Mouse (Mus musculus): Measurements from ENCODE around the gene Ccdc174. TPM values are rescaled to one million over a fixed set of nuclear protein-coding genes. Genes with fewer than 3 reads are reported as not detected.
A peak's percentile ranks its signal among the peaks of the same experiment; 100 is the strongest.

Gene Ccdc174
- polyA plus RNA-seq (2016; fragmentation: Nextera tagmentation; extraction: Ambion mirVana), result 36.2 and 38.3 TPM in 2 replicates

DNA sequence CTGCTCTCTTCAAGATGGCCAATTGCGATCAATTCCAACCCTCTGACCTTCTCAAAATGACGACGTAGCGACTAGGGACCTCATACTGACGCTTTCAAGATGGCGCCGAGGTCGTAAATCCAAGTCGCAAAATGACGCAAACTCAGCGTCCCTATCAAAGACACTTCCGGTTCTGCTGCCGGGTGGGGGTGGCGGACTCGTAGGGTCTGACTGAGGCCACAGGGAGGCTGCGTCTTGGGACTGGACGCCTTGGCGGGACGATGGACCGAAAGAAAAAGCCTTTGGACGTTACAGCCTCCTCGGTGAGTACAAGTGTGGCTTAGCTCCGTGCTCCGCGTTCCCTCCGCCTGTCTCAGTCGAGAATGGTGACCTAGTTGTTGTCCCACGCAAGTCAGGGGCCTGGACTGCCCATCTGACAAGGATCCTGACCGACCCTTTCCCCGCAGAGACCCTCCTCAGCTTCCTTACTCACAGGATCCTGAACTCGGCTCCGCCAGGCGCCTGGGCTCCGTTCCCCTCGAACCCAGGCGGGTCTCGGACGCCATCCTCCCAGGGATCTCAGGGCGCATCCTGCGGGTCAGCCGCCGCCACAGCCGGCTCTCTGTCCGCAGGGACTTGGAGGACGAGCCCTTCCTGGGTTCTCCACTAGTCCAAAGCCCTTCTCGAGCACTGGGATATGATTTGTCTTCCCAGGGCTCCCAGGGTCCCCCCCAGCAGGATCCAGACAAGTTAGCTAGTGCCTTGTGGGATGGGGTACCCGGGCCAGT lies at the start of gene Ccdc174:
TSS of gene Ccdc174 (plus strand) at position 169 of the 767 bp plus-strand sequence.
- H3K36me3 ChIP-seq (replicated peaks), result peaks cover 25% of the 10 kb centered on the region
- H3K4me3 ChIP-seq, result peak within 1 kb of the TSS; percentile 96
- H3K27me3 ChIP-seq (replicated peaks; ENCODE audit: low read depth, poor library complexity, severe bottlenecking), result peaks cover 13% of the 10 kb centered on the region; the same call in 1 of the 2 replicates
- peaks cover 14% of the 10 kb centered on the region for H3K4me1 ChIP-seq
- no peaks in the 10 kb centered on the region for H3K9me3 ChIP-seq
- H3K27ac ChIP-seq (replicated peaks), result peak within 1 kb of the TSS; percentile 88
- peak; percentile 94 for DNase-seq (ENCODE audit: low spot score)
- WGBS, result under 1% methylated on average over 47 of the region's 47 CpGs

DNA sequence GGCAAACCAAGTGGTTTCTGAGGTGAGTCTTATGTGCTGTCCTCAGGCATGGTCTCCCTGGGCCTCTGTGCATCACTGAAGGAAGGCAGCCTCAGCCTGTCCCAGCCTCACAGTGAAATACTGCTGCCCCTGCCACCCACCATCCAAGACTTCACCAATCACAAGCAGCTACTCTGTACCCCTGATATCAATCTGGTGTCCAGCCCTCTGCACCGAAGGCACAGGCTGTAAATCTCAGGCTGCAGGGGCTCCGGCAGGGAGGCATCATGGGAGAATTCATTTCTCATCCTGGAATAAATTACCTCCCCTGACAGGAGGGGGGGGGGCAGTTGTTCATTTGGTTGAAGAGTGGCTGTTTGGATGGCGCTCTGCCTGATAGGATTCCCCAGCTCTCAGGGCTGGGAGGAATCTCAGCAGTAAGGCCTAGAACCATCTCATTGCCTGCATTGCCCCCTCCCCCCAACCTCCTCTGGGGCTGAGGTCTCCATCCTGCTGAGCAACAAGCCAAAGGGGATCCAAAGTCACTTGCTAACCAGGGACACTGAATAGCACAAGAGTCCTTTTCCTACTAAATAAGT lies 44.9 kb upstream of the Ccdc174 start:
- Histone ChIP-seq H3K9me3 (no peaks in the 10 kb centered on the region), H3K27ac (replicated peaks) (no peak overlapping the region), H3K4me1 (no peaks in the 10 kb centered on the region), H3K36me3 (replicated peaks) (no peaks in the 10 kb centered on the region), H3K4me3 (no peak overlapping the region), H3K27me3 (replicated peaks; ENCODE audit: low read depth, poor library complexity, severe bottlenecking) (peaks cover 7% of the 10 kb centered on the region; the same call in 1 of the 2 replicates)
- DNase-seq (ENCODE audit: low spot score), result no peak
- 75% methylated on average over 3 of the region's 3 CpGs for WGBS

DNA sequence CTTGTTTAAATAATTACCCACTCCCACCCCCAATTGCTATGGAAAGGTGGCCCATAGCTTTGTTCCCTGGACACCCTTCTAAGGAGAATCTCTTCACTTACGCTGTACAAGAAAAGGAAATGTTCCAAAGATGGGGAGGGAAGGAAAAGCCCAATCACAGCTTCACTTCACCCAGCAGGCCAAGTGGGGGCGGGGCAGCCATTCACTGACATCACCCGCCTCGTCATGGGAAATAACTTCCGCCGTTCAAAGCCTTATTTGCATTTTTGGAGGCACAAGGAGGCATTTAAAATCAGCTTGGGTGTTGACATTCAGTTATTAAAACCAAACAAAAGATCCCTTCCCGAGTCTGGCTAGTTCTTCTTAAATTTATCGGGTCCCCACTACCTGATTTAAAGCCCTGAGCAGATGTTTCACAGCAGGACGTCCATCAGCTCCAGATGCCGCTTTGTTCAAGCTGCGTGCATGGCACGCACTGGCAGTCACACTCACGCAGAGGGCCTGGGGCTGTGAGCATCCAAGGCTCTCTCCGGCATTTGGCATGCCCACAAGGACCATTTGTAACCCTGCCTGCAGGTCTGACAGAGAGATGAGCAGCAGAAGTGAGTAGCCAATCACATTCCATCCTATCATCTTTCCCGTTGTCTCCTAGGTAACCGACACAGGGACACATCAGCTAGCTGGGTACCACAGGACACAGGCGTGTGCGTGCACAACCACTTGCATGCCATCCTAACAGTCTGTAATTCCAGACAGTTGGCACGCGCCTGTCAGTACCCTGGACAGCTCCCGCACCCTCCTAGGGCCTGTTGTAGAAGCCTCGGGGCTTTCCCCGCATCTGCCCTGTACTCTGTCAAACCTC lies 38.6 kb upstream of the Ccdc174 start:
- peak; percentile 83 for DNase-seq (ENCODE audit: low spot score)
- 11% methylated on average over 23 of the region's 23 CpGs for WGBS
- peaks cover 19% of the 10 kb centered on the region for H3K4me1 ChIP-seq
- H3K9me3 ChIP-seq, result no peaks in the 10 kb centered on the region
- peaks cover 59% of the 10 kb centered on the region for H3K27me3 ChIP-seq (replicated peaks; ENCODE audit: low read depth, poor library complexity, severe bottlenecking)
- H3K4me3 ChIP-seq, result no peak overlapping the region
- H3K27ac ChIP-seq (replicated peaks), result no peak overlapping the region
- no peaks in the 10 kb centered on the region for H3K36me3 ChIP-seq (replicated peaks)

DNA sequence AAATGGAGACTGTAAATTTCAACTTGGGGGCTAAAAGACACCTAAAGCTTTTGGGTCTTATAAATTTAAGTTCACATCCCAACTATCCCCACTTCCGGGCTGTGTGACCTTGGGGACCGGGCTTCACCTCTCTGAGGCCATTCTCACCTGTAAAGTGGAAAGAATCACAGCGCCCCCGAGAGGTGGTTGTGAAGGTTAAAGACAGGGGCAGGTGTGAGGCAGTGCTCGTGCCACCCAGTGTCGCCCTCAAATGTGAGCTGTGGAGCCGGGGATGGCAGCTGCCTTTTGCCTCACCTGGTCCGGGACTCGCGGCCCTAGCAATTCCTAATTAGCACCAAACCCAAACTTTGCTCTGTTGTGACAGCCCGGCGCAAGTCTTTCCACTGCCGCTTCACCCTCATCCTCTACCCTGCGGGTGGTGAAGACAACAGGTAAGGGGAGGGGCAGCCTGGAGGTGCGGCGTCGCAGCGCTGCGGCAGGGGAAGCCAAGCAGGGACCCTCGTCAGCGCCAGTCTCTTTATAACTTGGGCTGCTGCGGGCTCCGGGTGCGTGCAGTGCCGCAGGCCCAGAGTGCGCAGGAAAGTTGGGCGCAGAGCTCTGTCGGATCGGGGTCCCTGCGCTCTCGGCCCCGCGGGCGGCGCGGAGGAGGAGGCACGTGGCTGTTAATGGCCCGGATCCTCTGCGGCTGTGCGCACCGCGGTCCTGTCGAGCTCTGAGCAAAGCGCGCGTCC lies 34.8 kb upstream of the Ccdc174 start:
- H3K27ac ChIP-seq (replicated peaks), result no peak overlapping the region; the same call in 1 of the 2 replicates
- WGBS, result 3% methylated on average over 46 of the region's 46 CpGs
- peaks cover 84% of the 10 kb centered on the region for H3K27me3 ChIP-seq (replicated peaks; ENCODE audit: low read depth, poor library complexity, severe bottlenecking)
- H3K36me3 ChIP-seq (replicated peaks), result no peaks in the 10 kb centered on the region
- H3K9me3 ChIP-seq, result no peaks in the 10 kb centered on the region
- peak overlapping the region; percentile 65 for H3K4me3 ChIP-seq
- no peak for DNase-seq (ENCODE audit: low spot score)
- peaks cover 19% of the 10 kb centered on the region for H3K4me1 ChIP-seq

DNA sequence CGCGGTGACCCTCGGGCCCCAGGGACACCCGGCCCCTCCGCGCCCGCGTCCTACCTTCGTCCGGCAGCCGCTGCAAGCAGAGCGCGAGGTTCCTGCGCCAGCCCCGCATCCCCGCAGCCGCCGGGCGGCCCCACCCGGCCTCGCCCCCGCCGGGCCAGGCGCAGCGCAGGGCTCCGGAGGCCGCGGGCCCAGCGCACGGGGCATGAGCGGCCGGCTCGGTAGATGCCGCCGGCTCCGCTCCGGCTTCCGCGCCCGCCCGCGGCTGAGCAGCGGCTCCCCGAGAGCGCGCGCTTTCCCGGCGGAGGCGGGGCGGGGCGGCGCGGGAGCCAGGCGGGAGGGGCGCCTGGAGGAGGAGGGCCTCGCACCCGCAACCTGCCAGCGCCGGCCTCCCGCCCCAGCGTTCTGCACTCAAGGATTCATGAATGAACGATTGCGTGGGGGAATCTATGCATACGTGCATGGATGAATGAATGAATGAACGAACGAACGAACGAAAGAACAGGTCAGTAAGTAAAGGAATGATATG lies 34.2 kb upstream of the Ccdc174 start:
- DNase-seq (ENCODE audit: low spot score), result peak; percentile 45
- no peaks in the 10 kb centered on the region for H3K9me3 ChIP-seq
- peak overlapping the region; percentile 65 for H3K4me3 ChIP-seq
- H3K36me3 ChIP-seq (replicated peaks), result no peaks in the 10 kb centered on the region
- H3K27ac ChIP-seq (replicated peaks), result no peak overlapping the region; the same call in 1 of the 2 replicates
- 4% methylated on average over 69 of the region's 69 CpGs for WGBS
- peaks cover 84% of the 10 kb centered on the region for H3K27me3 ChIP-seq (replicated peaks; ENCODE audit: low read depth, poor library complexity, severe bottlenecking)
- peaks cover 19% of the 10 kb centered on the region for H3K4me1 ChIP-seq

DNA sequence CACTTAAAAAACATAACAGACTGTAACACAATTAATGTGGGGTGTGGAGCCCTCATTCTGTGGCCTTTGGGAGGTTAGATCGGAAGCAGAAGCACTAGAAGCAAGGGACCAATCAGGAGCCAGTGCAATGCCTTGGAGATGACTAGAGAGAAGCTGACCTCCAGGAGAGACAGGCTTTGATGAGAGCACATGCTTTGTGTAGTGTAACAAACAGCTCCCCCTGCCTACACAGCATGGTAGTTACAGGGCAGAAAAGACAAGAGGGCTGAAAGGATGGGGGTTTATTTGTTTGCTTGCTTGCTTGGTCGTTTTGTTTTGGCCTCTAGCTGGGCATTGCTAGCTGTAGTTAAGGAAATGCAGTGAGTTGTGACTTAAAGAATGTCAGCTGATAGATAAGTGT lies 25.3 kb upstream of the Ccdc174 start:
- Histone ChIP-seq H3K27me3 (replicated peaks; ENCODE audit: low read depth, poor library complexity, severe bottlenecking) (0 out of 2 replicates have a peak, but pooled peaks cover 4% of the 10 kb centered on the region), H3K9me3 (no peaks in the 10 kb centered on the region), H3K36me3 (replicated peaks) (no peaks in the 10 kb centered on the region), H3K4me1 (peaks cover 5% of the 10 kb centered on the region), H3K27ac (replicated peaks) (no peak overlapping the region), H3K4me3 (no peak overlapping the region)
- DNase-seq (ENCODE audit: low spot score), result peak; percentile 44
- WGBS, result 11% methylated on average over 2 of the region's 2 CpGs

DNA sequence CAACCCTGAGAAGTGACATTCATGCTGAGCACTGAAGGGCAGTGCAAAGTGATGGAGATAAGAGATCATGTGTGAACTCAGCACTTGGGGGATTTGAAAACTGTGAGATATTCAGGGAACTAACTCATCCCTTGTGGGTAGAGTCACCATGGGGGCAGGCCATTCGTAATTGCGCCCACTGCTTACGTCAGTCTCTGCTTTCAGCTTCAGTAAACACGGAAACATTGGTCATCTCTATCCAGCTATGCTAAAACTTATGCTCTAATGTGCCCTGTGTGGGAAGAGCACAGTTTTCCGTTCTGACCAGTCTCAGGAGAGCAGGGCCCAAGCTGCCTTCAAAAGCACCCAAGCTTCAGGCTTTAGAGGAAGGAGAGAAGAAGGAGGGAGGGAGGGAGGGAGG lies 19.5 kb upstream of the Ccdc174 start:
- Histone ChIP-seq H3K36me3 (replicated peaks) (no peaks in the 10 kb centered on the region), H3K27me3 (replicated peaks; ENCODE audit: low read depth, poor library complexity, severe bottlenecking) (no peaks in the 10 kb centered on the region), H3K4me3 (no peak overlapping the region), H3K9me3 (no peaks in the 10 kb centered on the region), H3K4me1 (peaks cover 14% of the 10 kb centered on the region), H3K27ac (replicated peaks) (no peak overlapping the region)
- DNase-seq (ENCODE audit: low spot score), result no peak
- WGBS, result 80% methylated on average over 5 of the region's 5 CpGs

DNA sequence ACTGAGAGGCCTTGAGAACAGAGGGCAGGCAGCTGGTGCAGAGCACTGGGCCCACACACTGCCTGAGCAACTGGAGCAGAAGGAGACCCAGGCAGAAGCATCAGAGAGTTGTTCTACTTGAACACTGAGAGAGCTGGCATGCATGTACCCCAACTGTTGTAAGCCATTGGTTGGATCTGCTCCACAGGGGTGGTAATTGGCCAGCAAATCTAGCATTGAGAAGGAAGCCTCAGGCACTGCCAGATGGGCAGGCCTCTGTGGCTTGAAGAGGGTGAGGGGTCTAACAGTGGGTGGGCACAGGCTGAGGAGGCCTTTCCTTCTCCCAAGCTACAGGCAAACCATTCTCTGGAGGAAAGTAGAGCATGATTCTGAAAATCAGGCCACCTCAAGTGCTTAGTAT lies 15.0 kb upstream of the Ccdc174 start:
- no peaks in the 10 kb centered on the region for H3K9me3 ChIP-seq

DNA sequence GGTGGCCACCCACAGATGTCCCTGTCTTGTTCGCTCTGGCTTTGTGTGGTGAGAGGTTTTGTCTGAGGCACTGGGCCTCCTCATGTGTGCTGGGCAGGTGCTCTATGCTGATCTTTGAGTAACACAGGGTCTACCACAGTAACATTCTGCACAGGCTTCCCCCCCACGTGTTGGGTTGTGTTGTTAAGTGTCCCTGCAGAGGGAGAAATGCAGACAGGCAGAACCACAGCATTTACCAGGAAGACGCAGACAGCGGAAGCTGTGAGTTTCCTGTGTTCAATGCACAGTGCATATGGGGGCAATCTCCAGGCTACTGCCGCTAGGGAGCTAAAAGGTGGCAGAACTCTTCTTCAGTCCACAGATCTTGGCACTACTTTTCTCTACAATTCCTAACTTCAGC lies 13.3 kb upstream of the Ccdc174 start:
- DNase-seq (ENCODE audit: low spot score), result no peak
- Histone ChIP-seq H3K27ac (replicated peaks) (no peak overlapping the region), H3K9me3 (no peaks in the 10 kb centered on the region), H3K4me1 (no peaks in the 10 kb centered on the region), H3K36me3 (replicated peaks) (no peaks in the 10 kb centered on the region), H3K4me3 (no peak overlapping the region), H3K27me3 (replicated peaks; ENCODE audit: low read depth, poor library complexity, severe bottlenecking) (no peaks in the 10 kb centered on the region)
- 76% methylated on average over 5 of the region's 5 CpGs for WGBS

More for the DNA sequence above, 15.0 kb upstream of the Ccdc174 start:
- Histone ChIP-seq H3K27me3 (replicated peaks; ENCODE audit: low read depth, poor library complexity, severe bottlenecking) (no peaks in the 10 kb centered on the region), H3K4me1 (peaks cover 6% of the 10 kb centered on the region), H3K27ac (replicated peaks) (no peak overlapping the region), H3K36me3 (replicated peaks) (no peaks in the 10 kb centered on the region), H3K4me3 (no peak overlapping the region)
- DNase-seq (ENCODE audit: low spot score), result no peak

DNA sequence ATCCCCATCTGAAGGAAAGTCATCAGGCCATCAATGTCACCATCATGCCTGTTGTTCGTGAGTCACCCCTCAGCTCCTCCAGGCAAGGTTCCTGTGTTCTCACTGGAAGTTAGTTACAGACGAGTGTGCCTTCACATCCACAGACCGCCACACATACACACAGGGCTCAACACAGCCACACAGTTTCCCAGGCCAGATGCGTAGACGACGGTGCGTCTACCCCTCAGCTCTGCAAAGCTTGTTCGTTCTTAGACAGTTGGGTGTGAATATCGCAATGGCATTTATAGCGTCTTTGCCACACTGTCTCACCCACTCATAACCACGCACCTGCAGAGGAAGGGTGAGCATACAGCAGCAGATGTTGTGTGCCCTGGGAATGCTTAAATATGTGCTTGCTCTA lies 12.3 kb upstream of the Ccdc174 start:
- whole genome bisulfite sequencing, result 86% methylated on average over 11 of the region's 11 CpGs
- H3K4me3 ChIP-seq, result no peak overlapping the region
- H3K4me1 ChIP-seq, result no peaks in the 10 kb centered on the region
- H3K27me3 ChIP-seq (replicated peaks; ENCODE audit: low read depth, poor library complexity, severe bottlenecking), result no peaks in the 10 kb centered on the region
- no peaks in the 10 kb centered on the region for H3K9me3 ChIP-seq
- no peak overlapping the region for H3K27ac ChIP-seq (replicated peaks)
- DNase-seq (ENCODE audit: low spot score), result no peak
- H3K36me3 ChIP-seq (replicated peaks), result no peaks in the 10 kb centered on the region

DNA sequence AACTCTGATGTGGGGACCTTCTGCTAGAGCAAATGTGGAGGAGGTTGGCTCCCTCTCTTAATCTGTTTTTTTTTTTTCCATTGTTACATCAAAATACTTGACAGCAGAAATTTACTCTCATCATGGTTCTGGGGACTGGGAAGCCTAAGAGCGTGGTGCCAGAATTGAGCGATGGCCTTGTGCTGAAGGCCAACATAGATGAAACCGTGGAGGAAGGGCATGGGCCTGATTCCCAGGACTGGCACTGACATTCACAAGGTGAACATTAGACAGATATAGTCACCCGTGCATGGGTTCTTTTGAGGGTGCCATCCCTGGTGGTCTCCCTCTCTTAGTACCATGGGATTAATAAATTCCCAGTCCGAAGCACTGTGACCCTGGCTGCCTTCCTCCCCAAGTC lies 9.8 kb upstream of the Ccdc174 start:
- Histone ChIP-seq H3K4me3 (no peak overlapping the region), H3K36me3 (replicated peaks) (no peaks in the 10 kb centered on the region), H3K9me3 (no peaks in the 10 kb centered on the region), H3K27ac (replicated peaks) (no peak overlapping the region), H3K27me3 (replicated peaks; ENCODE audit: low read depth, poor library complexity, severe bottlenecking) (0 out of 2 replicates have a peak, but pooled peaks cover 5% of the 10 kb centered on the region), H3K4me1 (no peaks in the 10 kb centered on the region)
- no peak for DNase-seq (ENCODE audit: low spot score)
- WGBS, result 87% methylated on average over 5 of the region's 5 CpGs

DNA sequence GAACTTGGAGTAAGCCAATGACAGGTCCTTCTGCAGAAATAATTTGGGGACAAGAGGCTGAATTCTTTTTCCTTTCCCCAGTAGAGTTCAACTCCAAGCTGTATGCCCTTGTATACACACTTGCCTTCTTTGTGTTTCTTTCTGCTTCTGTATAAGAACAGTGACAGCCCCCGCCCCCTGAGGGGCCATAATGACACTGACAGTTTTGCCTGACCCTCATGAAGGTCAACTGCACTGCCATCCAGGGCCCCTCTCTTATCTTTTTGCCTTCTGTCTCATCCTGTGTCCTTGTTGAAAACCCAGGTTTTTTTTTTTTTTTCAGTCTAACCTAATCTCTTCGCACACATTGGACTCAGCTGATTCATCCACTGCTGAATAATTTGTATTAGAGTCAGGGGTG lies 5.1 kb upstream of the Ccdc174 start:
- H3K4me3 ChIP-seq, result no peak overlapping the region
- no peaks in the 10 kb centered on the region for H3K9me3 ChIP-seq
- no peak overlapping the region for H3K27ac ChIP-seq (replicated peaks)
- DNase-seq (ENCODE audit: low spot score), result no peak
- H3K4me1 ChIP-seq, result 0 out of 2 replicates have a peak, but pooled peaks cover 3% of the 10 kb centered on the region
- peaks cover 19% of the 10 kb centered on the region; the same call in 1 of the 2 replicates for H3K27me3 ChIP-seq (replicated peaks; ENCODE audit: low read depth, poor library complexity, severe bottlenecking)
- no peaks in the 10 kb centered on the region for H3K36me3 ChIP-seq (replicated peaks)
- 75% methylated on average over 2 of the region's 2 CpGs for WGBS

All from embryonic facial prominence, embryonic 10.5 days (tissue).